In the genomic region with DNA sequence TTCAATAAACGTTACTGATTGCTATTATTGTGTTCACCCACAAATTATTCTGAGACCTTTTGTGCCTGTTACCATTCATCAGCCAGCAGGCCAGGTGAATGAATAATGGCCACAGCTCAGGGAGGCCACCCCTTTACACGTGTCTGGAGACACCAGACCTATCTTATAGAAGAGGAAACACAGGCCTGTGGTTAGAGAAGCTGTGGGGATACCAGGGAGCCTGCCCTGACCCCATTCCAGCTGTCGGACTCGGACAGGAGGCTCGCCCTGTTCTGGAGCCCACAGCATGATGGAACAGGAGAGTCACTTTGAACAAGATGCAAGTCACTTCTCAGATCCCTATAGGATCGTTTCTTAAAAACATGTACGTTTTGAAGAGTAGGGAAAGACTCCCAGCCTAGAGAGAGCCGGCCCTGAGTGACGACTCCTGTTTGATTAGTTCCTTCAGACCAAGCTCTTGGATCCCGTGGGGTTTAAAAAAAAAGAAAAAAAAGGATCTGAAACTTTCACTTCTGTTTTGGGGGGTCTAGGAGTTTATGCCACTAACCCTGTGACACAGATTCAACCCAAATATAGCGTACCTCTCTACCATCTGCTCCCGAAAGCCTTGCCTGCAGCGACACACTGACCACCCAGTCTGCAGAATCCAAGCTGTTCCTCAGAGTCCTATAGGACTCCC, we compare ENCODE assay signal across 14 mouse cellular contexts.
DNase-seq lines count a peak whose midpoint lies in the region; ATAC-seq and TF ChIP-seq lines count a peak whose summit lies in the region.
"Had no signal": no experiment of that assay in that cellular context is flagged by ENCODE, and none has a peak within 500 bp of the region (broad histone marks: within the 10 kb centered on the region; RNA-seq: fewer than 3 reads in every experiment).

No protein-coding gene starts in this region.

- ATAC-seq in midbrain, embryonic 16.5 days, result no peak
- peak; percentile 74 for ATAC-seq in megakaryocyte progenitor cell, adult 5-6 weeks (replicated peaks; ENCODE audit: poor library complexity)
- ATAC-seq in midbrain, embryonic 14.5 days (ENCODE audit: low FRiP score, low TSS enrichment), result no peak
- ATAC-seq: midbrain, embryonic 15.5 days had no signal

- no peak for TF ChIP-seq POLR2A in bone marrow macrophage, adult 2 months (IDR thresholded peaks at IDR 0.05; ENCODE audit: borderline replicate concordance, low read depth, low read length)

- no peak overlapping the region for H3K4me2 ChIP-seq in midbrain, embryonic 16.5 days (ENCODE audit: low read length)
- H3K4me2 ChIP-seq in midbrain, embryonic 14.5 days (ENCODE audit: low read length), result no peak overlapping the region
- H3K4me2 ChIP-seq: hindbrain, embryonic 15.5 days; midbrain, embryonic 15.5 days had no signal

- H3K4me1 ChIP-seq in midbrain, embryonic 10.5 days, result peaks cover 50% of the 10 kb centered on the region
- H3K4me1 ChIP-seq in midbrain, embryonic 16.5 days (ENCODE audit: control insufficient read depth, insufficient read depth, low read length), result peaks cover 16% of the 10 kb centered on the region
- H3K4me1 ChIP-seq in bone marrow macrophage, adult 2 months (ENCODE audit: control insufficient read depth, insufficient read depth, low read length), result peaks cover 73% of the 10 kb centered on the region
- no peaks in the 10 kb centered on the region for H3K4me1 ChIP-seq in midbrain, embryonic 14.5 days (ENCODE audit: control insufficient read depth, insufficient read depth, low read length)

- intact Hi-C loops in heart, postnatal 10 days (cut with DNase I), result no loop called here

- WGBS in midbrain, embryonic 10.5 days, result 81% methylated on average over 13 of the region's 13 CpGs
- WGBS in midbrain, embryonic 16.5 days, result 75% methylated on average over 13 of the region's 13 CpGs
- 71% methylated on average over 13 of the region's 13 CpGs for WGBS in midbrain, embryonic 14.5 days

- TF ChIP-seq CTCF in bone marrow macrophage, adult 2 months (IDR thresholded peaks at IDR 0.05; ENCODE audit: low read depth, low read length), result no peak

- H3K9me3 ChIP-seq in midbrain, embryonic 10.5 days (replicated peaks), result no peaks in the 10 kb centered on the region
- no peaks in the 10 kb centered on the region for H3K9me3 ChIP-seq in midbrain, embryonic 16.5 days (replicated peaks; ENCODE audit: control insufficient read depth, low read length, poor library complexity, severe bottlenecking)
- no peaks in the 10 kb centered on the region for H3K9me3 ChIP-seq in midbrain, embryonic 14.5 days (ENCODE audit: control insufficient read depth, low read length)
- H3K9me3 ChIP-seq: hindbrain, embryonic 15.5 days; midbrain, embryonic 15.5 days had no signal

- H3K9ac ChIP-seq in midbrain, embryonic 16.5 days (ENCODE audit: low read depth, low read length), result no peak overlapping the region
- no peak overlapping the region for H3K9ac ChIP-seq in midbrain, embryonic 14.5 days (replicated peaks; ENCODE audit: low read length)
- H3K9ac ChIP-seq: hindbrain, embryonic 15.5 days; midbrain, embryonic 15.5 days had no signal

- H3K27me3 ChIP-seq in midbrain, embryonic 10.5 days (ENCODE audit: low read depth, poor library complexity, severe bottlenecking), result no peaks in the 10 kb centered on the region
- no peaks in the 10 kb centered on the region for H3K27me3 ChIP-seq in midbrain, embryonic 16.5 days (ENCODE audit: control insufficient read depth, insufficient read depth, low read depth, low read length)
- no peaks in the 10 kb centered on the region for H3K27me3 ChIP-seq in midbrain, embryonic 14.5 days (ENCODE audit: control insufficient read depth, insufficient read depth, low read length)
- H3K27me3 ChIP-seq: hindbrain, embryonic 15.5 days; midbrain, embryonic 15.5 days had no signal

- DNase-seq in heart, adult 9 months (ENCODE audit: low spot score in 2 of 2), result peak; percentile 32 to 45
- DNase-seq in heart, postnatal 10 days, result no peak
- DNase-seq in midbrain, embryonic 10.5 days (ENCODE audit: low spot score), result no peak
- no peak for DNase-seq in thymus, postnatal 25 days
- no peak for DNase-seq in midbrain, embryonic 14.5 days
- DNase-seq: lung, postnatal 10 days; right cerebral cortex, postnatal 25 days had no signal

- peak overlapping the region; percentile 74 for H3K27ac ChIP-seq in midbrain, embryonic 10.5 days (replicated peaks)
- H3K27ac ChIP-seq in midbrain, embryonic 16.5 days (ENCODE audit: low read length), result no peak overlapping the region
- H3K27ac ChIP-seq in bone marrow macrophage, adult 2 months (ENCODE audit: insufficient read depth, low read depth, low read length), result peak overlapping the region; percentile 99
- H3K27ac ChIP-seq in midbrain, embryonic 14.5 days (replicated peaks; ENCODE audit: low read depth, low read length), result no peak overlapping the region
- H3K27ac ChIP-seq: heart, adult 2 months; hindbrain, embryonic 15.5 days; kidney, postnatal 0 days; midbrain, embryonic 15.5 days had no signal

- no peaks in the 10 kb centered on the region for H3K36me3 ChIP-seq in midbrain, embryonic 10.5 days
- H3K36me3 ChIP-seq in midbrain, embryonic 16.5 days (ENCODE audit: control insufficient read depth, insufficient read depth, low read length), result no peaks in the 10 kb centered on the region
- no peaks in the 10 kb centered on the region for H3K36me3 ChIP-seq in midbrain, embryonic 14.5 days (ENCODE audit: control insufficient read depth, insufficient read depth, low read length)
- H3K36me3 ChIP-seq: hindbrain, embryonic 15.5 days; midbrain, embryonic 15.5 days had no signal

- peak overlapping the region; percentile 20; the same call in 1 of the 2 replicates for H3K4me3 ChIP-seq in midbrain, embryonic 10.5 days
- no peak overlapping the region for H3K4me3 ChIP-seq in midbrain, embryonic 16.5 days (ENCODE audit: low read depth, low read length)
- no peak overlapping the region for H3K4me3 ChIP-seq in bone marrow macrophage, adult 2 months (ENCODE audit: insufficient read depth, low read length)
- no peak overlapping the region for H3K4me3 ChIP-seq in midbrain, embryonic 14.5 days (replicated peaks; ENCODE audit: low read depth, low read length)
- H3K4me3 ChIP-seq: heart, adult 2 months; hindbrain, embryonic 15.5 days; midbrain, embryonic 15.5 days had no signal

Comparison
In these comparisons a context has a peak if more than half of its experiments do, and no peak if none do; other contexts are left out.
1. DNase-seq: peak in heart, adult 9 months (2 of 2); none in heart, postnatal 10 days (0 of 2), midbrain, embryonic 10.5 days (single experiment), thymus, postnatal 25 days (single experiment) and midbrain, embryonic 14.5 days (single experiment).
2. H3K27ac ChIP-seq: peak in midbrain, embryonic 10.5 days (single experiment) and bone marrow macrophage, adult 2 months (single experiment); none in midbrain, embryonic 16.5 days (single experiment) and midbrain, embryonic 14.5 days (single experiment).